Mouse (Mus musculus): ENCODE results near the gene Ak2. TPM values are rescaled to one million over a fixed set of nuclear protein-coding genes. Genes with fewer than 3 reads are reported as not detected.

Gene Ak2
- total and polyA plus RNA-seq, 3 experiments, result 269 to 363 (median 280) TPM

DNA sequence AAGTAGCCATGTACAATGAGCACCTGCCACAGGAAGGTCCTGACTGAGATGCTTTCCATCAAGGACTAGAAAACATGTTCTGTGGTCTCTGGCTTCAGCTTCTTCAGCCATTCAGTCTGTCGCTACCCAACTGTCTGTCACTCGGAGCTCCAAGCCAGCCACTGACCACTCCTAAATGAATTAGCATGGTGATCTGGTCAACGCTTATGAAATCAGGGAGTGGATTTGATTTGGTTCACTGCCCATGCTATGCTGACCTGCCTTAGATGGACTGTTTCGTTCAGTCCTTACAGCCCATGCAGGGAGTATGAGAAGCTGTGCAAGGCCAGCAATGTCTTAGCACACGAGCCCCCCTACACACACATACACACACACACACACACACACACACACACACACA is 37.9 kb upstream of the Ak2 start:
- no peak for DNase-seq (ENCODE audit: extremely low read depth)
- H3K79me2 ChIP-seq (replicated peaks; ENCODE audit: control insufficient read depth, extremely low read depth, insufficient read depth, poor library complexity, severe bottlenecking), result no peaks in the 10 kb centered on the region
- H3K27me3 ChIP-seq (replicated peaks), result peaks cover 27% of the 10 kb centered on the region
- H3K27ac ChIP-seq (ENCODE audit: insufficient read depth, low read depth), result no peak overlapping the region
- H3K36me3 ChIP-seq (replicated peaks in 1 of 2; ENCODE audit: control insufficient read depth in 1 of 2, insufficient read depth in 1 of 2, low read length in 1 of 2), result no peaks in the 10 kb centered on the region
- H3K4me2 ChIP-seq (ENCODE audit: insufficient read depth, low read depth, poor library complexity, severe bottlenecking), result no peak overlapping the region
- peaks cover 0 to 8% of the 10 kb centered on the region in 2 experiments; a peak in 1 of 4 replicates for H3K4me1 ChIP-seq (ENCODE audit: control insufficient read depth in 1 of 2, insufficient read depth in 2 of 2)
- in situ Hi-C loops (cut with MboI; ENCODE audit: low pct_ligation_motif_present, low pct_unique_long_range_greater_than_20kb, low sequenced_read_pairs), result no loop called here
- H3K4me3 ChIP-seq (replicated peaks in 1 of 3; ENCODE audit: low read depth in 2 of 3, low read length in 2 of 3, poor library complexity in 1 of 3), result no peak overlapping the region
- H3K9me3 ChIP-seq (replicated peaks; ENCODE audit: low read length), result no peaks in the 10 kb centered on the region
- no peak overlapping the region for H3K9ac ChIP-seq (ENCODE audit: insufficient read depth, low read depth)
- dilution Hi-C loops (cut with MboI; ENCODE audit: extremely low pct_ligation_motif_present, extremely low pct_unique_long_range_greater_than_20kb, low sequenced_read_pairs), result no loop called here
- TF ChIP-seq IRF4 (IDR thresholded peaks at IDR 0.05; ENCODE audit: low read depth, low read length), result no peak
- no peak for TF ChIP-seq ZNF384 (IDR thresholded peaks at IDR 0.05; ENCODE audit: low read depth, low read length)
- TF ChIP-seq BHLHE40 (IDR thresholded peaks at IDR 0.05; ENCODE audit: low read depth, low read length), result no peak
- TF ChIP-seq GABPA (IDR thresholded peaks at IDR 0.05; ENCODE audit: insufficient replicate concordance, low read depth, low read length), result no peak
- no peak for TF ChIP-seq USF2 (conservative IDR thresholded peaks at IDR 0.05; ENCODE audit: low read depth, low read length)
- TF ChIP-seq KAT2A (IDR thresholded peaks at IDR 0.05; ENCODE audit: insufficient replicate concordance, low read length), result no peak
- TF ChIP-seq POLR2AphosphoS2 (IDR thresholded peaks at IDR 0.05; ENCODE audit: low read depth, low read length), result no peak
- no peak for TF ChIP-seq MYC (IDR thresholded peaks at IDR 0.05; ENCODE audit: low read depth, low read length)
- no peak for TF ChIP-seq CHD2 (IDR thresholded peaks at IDR 0.05; ENCODE audit: low read length)
- TF ChIP-seq ZMIZ1 (IDR thresholded peaks at IDR 0.05; ENCODE audit: low read depth, low read length), result no peak
- no peak for TF ChIP-seq ELF1 (IDR thresholded peaks at IDR 0.05; ENCODE audit: low read depth, low read length)
- no peak for TF ChIP-seq NELFE (IDR thresholded peaks at IDR 0.05; ENCODE audit: low read depth, low read length)

DNA sequence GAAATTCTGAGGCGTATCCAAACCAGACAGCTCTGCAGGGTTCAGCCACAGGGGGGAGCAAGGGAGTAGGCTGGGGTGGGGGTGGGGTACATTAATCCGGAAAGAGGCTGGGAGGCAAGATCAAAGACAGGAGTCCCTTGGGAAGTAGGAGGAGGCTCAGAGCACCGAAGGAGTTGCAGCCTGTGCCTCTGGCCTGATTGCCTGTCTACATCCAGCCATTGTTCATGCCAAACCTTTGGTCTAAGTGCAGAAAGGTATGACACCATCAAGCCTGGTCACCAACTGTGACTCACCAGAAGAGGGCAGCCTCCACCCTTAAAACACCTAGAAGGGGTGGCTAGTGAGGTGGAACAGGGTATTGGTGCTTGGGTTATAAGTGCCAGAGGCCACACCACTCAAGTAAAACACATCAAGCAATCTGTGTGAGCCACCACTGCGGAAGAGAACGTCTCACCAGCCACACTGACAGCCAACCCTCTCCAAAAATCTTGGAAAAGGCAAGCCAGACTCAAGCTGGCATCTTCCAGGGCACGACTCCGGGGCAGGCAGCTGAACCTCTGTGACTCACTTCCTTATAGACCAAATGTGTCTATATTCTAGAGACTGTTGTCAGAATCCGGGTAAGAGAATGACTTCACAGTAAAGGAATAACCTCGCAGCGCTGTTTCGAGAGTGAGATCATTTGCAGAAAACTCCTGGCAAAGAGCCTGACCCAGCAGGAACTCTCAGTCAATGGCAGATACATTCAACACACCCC is 34.4 kb upstream of the Ak2 start:
- dilution Hi-C loops (cut with MboI; ENCODE audit: extremely low pct_ligation_motif_present, extremely low pct_unique_long_range_greater_than_20kb, low sequenced_read_pairs) (no loop called here), in situ Hi-C loops (cut with MboI; ENCODE audit: low pct_ligation_motif_present, low pct_unique_long_range_greater_than_20kb, low sequenced_read_pairs) (no loop called here)
- Histone ChIP-seq H3K27me3 (replicated peaks) (peaks cover 32% of the 10 kb centered on the region), H3K4me3 (replicated peaks in 1 of 3; ENCODE audit: low read depth in 2 of 3, low read length in 2 of 3, poor library complexity in 1 of 3) (no peak overlapping the region), H3K79me2 (replicated peaks; ENCODE audit: control insufficient read depth, extremely low read depth, insufficient read depth, poor library complexity, severe bottlenecking) (no peaks in the 10 kb centered on the region), H3K36me3 (replicated peaks in 1 of 2; ENCODE audit: control insufficient read depth in 1 of 2, insufficient read depth in 1 of 2, low read length in 1 of 2) (no peaks in the 10 kb centered on the region), H3K4me1 (ENCODE audit: control insufficient read depth in 1 of 2, insufficient read depth in 2 of 2) (peaks cover 8 to 10% of the 10 kb centered on the region in 2 experiments), H3K27ac (ENCODE audit: insufficient read depth, low read depth) (no peak overlapping the region), H3K9ac (ENCODE audit: insufficient read depth, low read depth) (no peak overlapping the region), H3K4me2 (ENCODE audit: insufficient read depth, low read depth, poor library complexity, severe bottlenecking) (no peak overlapping the region), H3K9me3 (replicated peaks; ENCODE audit: low read length) (no peaks in the 10 kb centered on the region)
- TF ChIP-seq SMC3 (IDR thresholded peaks at IDR 0.05; ENCODE audit: low read depth, low read length) (peak; percentile 74), CHD2 (IDR thresholded peaks at IDR 0.05; ENCODE audit: low read length) (peak; percentile 79), ZC3H11A (IDR thresholded peaks at IDR 0.05; ENCODE audit: low read depth, low read length) (0 out of 2 replicates have a peak, but pooled peaks have one; percentile 2), RAD21 (IDR thresholded peaks at IDR 0.05; ENCODE audit: low read depth, low read length) (peak; percentile 61), ZKSCAN1 (IDR thresholded peaks at IDR 0.05; ENCODE audit: borderline replicate concordance, low read depth, low read length) (no peak), CTCF (conservative IDR thresholded peaks at IDR 0.05 in 1 of 2, IDR thresholded peaks at IDR 0.05 in 1 of 2; ENCODE audit: low read depth in 2 of 2, low read length in 2 of 2) (peak; percentile 52 to 74)
- DNase-seq (ENCODE audit: extremely low read depth), result peak; percentile 75

Data from CH12.LX (cell line).